Mouse (Mus musculus) heart, adult 2 months (tissue): ENCODE data around the gene Nos3.

Experiments used
- CTCF ChIP-seq: fragments of 200-600 bp; IDR thresholded peaks from 2 replicates; pipeline ENCODE4 v1.8.1; 2022; ENCODE audit warnings: antibody characterized with exemption, mild to moderate bottlenecking, moderate library complexity
- POLR2A ChIP-seq: fragments of 200-500 bp; IDR thresholded peaks from 2 replicates; pipeline ENCODE4 v1.6.1; 2011; ENCODE audit warnings: mild to moderate bottlenecking, low read depth, low read length, control low read depth; ENCODE audit not compliant: insufficient read depth

DNA sequence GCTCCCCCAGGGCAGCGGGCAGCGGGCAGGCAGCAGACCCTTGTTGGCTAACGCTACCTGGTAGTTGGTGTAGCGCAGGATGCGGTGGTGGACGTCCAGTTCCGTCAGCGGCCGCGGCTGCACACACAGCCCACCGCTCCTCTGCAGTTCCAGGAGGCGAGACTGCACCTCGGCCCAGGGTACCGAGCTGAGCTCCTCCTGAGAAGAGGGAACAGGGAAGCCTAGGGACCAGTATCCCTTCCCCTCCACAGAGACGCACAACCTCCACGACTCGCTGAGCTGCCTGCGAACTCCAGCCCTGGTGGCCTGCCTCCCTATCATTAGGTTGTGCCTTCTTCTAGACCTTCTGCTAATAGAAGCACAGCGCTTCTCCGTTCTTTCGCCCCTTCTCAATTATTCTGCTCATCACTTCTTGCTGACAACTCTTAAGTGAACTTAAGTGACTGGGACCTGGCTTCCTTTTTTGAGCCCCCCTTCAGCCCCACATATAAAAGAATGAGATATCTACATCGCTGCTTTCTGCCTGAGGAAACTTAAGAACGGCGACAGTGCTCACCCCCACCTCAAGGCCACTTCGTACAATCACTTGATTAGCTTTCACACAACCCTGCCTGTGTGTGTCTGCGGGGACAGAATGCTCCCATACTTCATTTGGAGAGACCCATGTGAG, 23.8 kb downstream of the Nos3 start:
- TF ChIP-seq CTCF (no peak), POLR2A (no peak)
